Mouse (Mus musculus): ENCODE results near the gene Rasal3. TPM values are rescaled to one million over a fixed set of nuclear protein-coding genes. Genes with fewer than 3 reads are reported as not detected.

Rasal3 gene
- polyA plus RNA-seq (2017; shearing (Covaris generic)) = 100 to 1,000 TPM; 123 to 158 TPM

DNA sequence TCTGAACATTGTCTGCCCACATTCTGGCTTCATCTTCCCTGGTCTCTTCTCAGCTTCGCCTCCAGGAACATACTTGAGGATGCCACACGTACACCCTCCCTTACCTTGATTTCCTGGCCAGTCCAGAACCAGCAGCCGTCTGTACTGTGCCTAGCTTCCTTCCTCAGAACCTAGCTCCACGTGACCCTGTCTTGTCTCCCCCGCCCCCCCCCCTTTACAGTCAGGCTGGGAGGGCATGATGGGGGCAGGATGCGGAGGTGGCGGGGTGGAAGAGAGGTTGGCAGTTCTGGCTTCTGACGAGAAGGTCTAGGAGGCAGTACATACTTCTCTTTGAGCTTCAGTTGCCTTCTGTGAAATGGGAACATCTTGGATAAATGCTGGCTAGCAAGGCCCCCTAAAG, at the start of gene Rasal3:
Gene Rasal3, minus strand, starts transcription at position 167 of the 400 bp plus-strand sequence.
- peak; percentile 82 for ATAC-seq

DNA sequence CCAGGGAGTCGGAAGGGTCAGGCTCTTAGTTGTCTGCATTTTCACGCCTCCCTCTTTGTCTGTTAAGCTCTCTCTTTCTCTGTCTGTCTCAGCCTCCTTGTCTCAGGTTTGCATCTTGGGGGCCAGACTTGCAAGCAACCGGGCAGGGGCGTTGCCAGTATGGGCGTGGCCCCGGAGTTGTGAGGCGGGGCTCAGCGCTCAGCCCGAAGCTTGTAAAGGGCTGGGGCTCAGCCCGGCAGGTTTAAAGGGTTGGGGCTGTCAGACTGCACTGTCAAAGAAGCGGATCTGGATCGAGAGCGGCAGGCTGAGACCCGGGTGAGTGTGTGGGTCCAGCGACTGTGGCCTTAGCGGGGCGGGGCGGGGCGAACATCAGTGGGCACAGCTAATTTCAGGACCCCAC, 49.1 kb upstream of the Rasal3 start, which contains the start of gene Cyp4f39:
Gene Cyp4f39, plus strand, starts transcription at position 242 of the 400 bp plus-strand sequence.
- no peak for ATAC-seq

DNA sequence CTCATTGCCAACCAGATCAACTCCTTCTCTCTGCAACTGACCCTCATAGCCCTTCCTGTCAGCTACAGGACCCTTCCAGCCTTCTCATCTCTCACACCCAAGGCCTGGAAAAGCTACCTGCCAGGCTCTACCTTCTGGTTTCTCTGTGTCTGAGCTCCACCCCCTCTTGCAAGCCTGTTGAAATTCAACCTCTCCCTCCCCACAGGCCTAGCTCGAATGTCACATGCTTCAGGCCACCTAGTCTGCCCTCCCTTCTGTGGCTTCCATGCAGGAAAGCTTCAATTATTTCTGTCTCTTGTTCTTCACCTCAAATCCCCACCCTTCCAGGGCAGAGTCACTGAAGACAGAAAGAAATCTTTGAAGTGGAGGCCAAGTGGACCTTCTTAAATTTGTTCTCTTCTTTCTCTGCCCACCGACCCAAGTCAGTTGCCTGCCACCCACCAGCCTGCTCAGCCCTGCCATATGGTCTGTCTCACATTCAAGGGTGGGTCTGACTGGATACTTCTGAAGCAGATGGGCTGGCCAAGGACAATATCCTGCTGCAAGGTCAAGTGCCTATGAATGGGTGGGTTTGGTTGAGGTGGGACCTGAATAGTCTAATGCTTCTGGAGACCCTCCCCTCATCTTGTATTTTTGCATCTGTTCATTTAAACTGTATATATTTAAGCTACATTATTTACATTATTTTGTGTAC, 47.6 kb upstream of the Rasal3 start:
- no peak for ATAC-seq

DNA sequence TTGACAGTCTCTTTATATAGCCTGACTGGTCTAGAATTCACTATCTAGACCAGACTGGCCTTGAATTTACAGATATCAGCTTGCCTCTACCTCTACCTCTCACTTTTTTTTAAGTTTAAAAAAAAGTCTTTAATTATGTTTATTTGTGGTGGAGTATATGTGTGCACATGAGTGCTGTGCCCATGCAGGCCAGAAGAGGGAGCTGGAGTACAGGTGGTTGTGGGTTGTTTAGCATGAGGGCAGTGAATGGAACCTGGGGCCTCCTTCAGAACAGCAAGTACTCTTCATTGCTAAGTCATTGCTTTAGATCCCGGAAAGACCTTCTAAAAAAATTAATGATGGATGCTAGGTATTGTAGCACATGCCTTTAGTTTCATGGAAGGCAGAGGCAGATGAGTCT, 45.7 kb upstream of the Rasal3 start:
- no peak for ATAC-seq

DNA sequence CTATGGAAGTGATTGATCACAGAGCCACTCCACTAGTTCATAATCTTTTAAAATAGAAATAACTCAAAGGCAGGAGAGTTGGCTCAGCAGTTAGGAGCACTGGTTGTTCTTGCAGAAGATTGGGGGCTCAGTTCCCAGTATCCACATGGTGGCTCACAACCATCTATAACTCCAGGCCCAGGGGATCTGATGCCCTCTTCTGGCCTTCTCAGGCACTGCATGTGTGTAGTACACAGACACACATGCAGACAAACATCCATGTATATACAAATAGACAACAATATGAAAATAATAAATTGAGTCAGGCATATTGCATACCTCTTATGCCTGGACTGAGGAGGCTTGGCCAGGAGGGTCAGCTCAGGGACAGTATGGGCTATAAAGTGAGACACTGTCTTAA, 43.8 kb upstream of the Rasal3 start:
- ATAC-seq = no peak

DNA sequence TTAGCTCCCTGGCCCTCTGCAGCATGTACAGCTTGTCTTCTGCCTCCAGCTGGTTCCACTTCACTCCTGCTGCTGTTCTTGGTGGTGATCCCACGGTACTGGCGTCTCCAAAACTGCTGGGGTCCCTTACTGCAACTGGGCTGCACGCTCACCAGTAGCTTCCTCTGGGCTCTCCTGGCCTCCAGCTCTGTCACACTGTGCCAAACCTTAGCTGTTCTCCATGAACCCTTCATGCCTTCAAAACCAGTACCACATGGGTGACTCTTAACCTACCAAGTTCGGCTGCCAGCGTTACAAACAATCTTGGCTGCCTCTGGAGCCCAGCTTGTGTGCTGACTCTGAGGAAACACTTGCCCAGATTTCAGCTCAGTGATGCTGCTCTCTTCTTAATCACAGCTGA, 41.6 kb upstream of the Rasal3 start:
- ATAC-seq = no peak

DNA sequence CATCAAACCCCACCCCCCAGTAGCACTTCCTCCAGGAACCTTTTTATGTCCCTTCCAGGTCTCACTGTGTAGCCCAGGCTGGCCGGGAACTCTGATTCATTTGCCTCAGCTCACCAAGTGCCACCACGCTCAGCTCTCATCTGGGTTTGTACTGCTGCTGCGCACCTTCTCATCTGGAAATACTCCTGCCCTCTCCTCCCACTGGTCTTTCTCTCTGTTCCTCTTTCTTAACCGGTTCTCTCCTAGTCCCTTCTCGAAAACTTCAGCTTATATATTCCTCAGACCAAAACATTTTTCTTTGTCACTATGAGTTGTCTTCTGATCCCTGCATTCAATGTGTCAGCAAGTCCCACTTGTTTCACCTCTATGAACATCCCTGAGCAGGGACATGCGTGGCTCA, 39.9 kb upstream of the Rasal3 start:
- ATAC-seq = no peak

DNA sequence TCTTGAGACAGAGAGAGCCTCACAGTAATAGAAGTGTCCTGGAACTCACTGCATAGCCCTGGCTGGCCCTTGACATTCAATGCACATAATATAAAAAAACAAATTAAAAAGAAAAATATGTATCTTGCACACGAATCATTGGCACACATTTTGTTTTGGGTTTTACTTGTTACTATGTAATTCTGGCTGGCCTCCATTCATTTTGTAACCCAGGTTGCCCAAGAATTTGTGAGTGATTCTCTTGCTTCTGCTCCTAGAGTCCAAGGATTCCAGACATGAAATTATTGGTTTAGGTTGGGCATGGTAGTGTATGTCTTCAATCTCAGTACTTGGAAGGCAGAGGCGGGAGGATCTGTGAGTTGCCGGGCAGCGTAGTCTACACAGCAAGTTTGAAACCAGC, 33.7 kb upstream of the Rasal3 start:
- no peak for ATAC-seq

DNA sequence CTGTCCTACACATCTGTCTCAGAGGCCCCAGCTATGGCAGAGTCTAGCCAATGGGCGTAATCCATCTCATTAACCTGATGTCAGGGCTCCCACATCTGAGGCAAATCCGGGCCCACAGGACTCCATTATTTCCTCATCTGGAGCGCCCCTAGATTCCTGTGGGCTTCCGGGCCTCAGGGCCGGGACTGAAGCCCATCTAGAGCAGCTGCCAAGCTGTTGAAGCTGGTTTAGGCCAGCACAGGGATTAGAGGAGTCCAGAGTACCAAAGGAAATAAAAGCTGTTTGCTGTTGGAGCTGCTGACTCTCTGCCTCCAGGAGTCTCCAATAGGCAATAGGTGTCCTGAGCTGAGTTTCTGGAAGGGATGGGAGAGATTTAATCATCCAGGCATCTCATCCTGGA, 31.8 kb upstream of the Rasal3 start:
- no peak for ATAC-seq

DNA sequence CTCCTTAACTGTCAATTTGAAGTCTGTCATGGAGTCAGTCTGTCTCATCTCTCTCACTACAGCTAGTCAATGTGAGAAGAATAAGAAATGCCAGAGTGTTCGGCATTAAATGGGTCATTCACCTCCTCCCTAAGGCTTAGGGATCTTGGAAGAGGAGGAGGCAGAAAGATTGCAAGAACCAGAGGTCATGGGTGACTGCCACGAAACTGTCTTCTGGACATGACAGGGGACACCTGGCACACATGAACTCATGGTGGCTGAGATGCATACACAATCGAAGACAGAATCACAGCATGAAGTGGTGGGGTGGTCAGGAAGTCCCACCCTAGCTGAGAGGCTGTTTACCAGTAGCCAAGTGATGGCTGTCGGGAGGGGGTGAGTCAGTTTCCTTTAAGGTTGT, 30.9 kb upstream of the Rasal3 start:
- no peak for ATAC-seq

DNA sequence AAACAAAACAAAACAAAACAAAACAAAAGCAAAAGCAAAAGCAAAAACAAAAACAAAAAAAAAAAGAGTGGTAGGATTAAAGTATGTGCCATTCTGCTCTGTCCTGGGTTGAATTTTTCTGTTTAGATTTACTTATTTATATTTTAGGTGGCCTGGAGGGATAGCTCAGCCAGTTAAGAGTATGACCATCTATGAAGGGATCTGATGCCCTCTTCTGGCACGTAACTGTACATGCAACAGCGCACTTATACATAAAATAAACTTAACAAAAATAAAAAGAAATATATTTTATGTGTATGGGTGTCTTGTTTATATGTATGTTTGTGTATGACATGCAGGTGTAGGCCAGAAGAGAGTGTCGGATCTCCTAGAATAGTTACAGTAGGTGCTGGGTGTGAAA, 28.6 kb upstream of the Rasal3 start:
- peak; percentile 59 for ATAC-seq

DNA sequence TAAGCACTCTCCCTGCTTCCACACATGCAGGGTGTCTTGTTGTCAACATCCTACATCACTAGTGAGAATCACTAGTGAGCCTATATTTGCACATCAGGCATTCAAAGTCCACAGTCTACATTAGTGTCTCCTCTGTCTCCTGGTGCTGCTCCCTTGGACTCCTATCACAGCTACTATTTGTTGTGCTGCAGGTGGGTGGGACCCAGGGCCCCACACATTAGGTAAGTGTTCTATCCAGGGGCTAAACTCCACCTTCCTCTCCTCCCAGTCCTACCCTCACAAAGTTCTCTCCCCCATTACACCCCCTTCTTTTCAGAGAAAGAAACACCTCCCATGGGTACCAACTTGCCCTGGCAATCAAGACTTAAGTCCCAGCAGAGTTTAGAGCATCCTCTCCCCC, 23.2 kb upstream of the Rasal3 start:
- ATAC-seq = no peak

DNA sequence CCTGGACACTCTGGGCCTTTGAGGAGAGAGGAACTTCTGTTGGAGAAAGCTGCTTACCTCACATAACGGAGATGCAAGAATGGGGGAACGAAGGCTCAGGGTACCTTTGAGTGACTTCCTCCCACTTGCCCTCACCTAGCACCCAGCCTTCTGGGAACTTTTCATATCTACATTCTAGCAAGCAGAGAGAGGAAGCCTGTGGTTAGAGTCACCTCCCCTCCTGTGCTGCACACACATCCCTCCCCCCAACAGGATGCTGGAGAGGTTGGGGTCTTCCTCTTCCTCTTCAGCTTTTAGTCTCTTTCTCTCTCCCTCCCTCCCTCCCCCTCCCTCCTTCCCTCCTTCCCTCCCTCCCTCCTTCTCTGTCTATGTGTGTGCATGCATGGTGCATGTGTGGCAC, 20.7 kb upstream of the Rasal3 start, which contains the start of gene Pglyrp2:
Gene Pglyrp2, minus strand, starts transcription at position 134 of the 400 bp plus-strand sequence.
- peak; percentile 97 for ATAC-seq

DNA sequence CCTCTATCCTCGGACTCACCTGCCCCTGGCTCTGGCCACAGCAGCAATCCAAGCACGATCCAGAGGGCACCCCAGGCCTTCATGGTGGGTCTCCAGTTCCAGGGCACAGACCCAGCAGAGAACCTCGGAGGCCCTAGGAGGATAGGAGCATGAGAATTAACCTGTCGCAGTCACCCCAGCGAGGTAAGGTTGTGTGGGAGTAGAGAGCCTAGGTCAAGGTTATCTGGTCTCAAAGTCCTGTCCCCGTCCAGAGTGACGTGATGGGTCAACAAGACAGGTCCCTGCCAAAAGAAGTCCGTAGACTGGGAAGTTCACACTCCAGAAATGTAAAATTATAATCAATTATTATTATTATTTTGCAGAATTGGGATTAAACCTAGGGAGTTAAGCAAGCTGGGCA, 17.4 kb upstream of the Rasal3 start:
- no peak for ATAC-seq

DNA sequence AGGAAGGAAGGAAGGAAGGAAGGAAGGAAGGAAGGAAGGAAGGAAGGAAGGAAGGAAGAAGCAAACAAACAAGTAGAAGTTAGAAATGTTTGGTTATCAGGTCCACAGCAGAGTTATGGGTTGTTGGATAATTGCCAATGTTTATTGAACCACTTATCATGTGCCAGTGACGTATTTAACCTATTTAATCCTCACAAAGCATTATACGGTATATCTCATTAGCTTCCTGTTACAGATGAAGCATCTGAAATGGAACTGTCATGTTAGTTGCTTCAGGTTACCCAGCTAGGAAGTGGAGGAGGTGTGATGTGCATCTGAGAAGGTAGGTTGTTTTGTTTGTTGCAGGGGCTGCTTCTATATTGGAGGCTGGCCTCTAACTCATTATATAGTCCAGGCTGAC, 16.6 kb upstream of the Rasal3 start:
- ATAC-seq = no peak

DNA sequence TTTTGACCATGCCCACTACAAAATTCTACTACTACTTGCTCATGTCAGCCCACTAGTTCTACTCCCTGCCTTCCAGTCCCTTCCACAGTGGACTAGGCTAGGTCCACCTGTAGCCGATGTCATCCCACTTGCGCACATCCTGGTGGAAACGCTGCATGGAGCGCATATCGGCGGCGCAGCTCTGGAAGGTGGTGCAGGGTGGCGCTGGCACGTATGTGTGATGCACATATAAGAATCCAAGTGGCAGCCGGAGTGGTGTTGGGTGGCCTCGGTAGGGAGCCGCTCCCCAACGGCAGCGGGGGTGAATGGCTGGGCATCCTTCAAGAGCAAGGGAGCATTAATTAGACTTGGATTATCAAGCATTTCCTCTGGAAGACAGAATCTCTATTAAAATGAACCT, 13.4 kb upstream of the Rasal3 start:
- no peak for ATAC-seq

DNA sequence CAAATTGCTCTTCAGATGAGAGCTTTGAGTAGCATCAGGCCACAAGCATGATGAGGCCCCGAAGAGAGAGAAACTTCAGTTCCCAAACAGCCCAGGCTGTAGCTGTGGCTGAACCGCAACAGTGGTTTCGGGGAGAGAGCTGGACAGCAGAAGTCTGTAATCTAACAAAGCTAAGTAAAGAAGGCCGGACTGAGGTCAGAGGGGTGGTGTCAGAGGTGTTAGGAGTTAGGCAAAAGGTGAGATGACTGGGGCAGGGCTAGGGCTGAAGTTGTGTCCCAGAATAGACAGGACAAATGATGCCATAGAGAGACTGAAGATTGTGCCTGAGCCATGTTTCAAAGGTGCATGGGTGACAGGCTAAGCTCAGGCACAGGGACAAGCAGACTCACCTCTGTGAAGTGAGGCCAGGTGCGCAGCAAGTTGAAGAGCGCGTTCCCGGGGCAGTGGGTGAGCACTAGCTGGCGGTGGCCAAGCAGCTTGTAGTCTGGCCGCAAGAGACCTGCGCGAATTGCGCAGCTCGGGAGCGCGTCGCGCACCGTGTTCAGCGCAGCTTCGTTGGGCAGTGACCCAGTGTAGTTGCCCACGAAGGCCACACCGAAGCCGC, 12.1 kb upstream of the Rasal3 start:
- no peak for ATAC-seq

DNA sequence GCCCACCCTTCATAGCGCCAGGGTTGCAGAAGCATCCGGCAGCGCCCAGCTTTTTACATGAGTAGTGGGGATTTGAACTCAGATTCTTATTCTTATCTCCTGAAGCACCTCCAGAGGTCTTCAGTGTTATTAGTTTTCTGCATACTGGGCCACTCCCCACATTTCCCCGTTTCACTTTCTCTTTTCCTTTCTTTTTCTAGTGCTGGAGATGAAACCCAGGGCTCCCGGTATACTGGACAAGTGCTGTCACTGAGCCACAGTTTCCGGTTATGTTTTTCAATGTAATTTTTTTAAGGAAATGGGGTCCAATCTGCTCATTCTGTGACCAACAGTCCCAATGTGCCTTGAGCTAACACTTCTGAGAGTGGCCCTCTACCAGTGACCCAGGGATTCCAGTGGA, 8.5 kb upstream of the Rasal3 start:
- no peak for ATAC-seq

DNA sequence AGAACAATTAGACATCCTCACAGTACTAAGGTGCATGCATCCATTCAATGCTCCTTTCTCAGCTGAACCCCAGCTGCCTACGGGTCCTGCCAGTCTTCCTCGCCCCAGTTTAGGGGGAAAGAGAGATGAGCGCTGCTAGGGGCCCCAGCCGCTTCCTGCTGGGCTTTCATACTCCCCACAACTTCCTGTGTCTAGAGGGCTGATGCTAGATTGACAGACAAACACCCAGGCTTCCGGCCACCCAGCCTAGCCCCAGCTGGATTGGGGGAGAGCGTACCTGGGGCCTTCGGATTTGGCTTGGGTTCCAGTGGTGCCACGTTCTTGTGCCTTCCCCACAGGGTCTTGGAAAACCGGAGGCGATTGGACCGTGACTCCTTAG, 615 bp downstream of the Rasal3 start:
- peak; percentile 90 for ATAC-seq

DNA sequence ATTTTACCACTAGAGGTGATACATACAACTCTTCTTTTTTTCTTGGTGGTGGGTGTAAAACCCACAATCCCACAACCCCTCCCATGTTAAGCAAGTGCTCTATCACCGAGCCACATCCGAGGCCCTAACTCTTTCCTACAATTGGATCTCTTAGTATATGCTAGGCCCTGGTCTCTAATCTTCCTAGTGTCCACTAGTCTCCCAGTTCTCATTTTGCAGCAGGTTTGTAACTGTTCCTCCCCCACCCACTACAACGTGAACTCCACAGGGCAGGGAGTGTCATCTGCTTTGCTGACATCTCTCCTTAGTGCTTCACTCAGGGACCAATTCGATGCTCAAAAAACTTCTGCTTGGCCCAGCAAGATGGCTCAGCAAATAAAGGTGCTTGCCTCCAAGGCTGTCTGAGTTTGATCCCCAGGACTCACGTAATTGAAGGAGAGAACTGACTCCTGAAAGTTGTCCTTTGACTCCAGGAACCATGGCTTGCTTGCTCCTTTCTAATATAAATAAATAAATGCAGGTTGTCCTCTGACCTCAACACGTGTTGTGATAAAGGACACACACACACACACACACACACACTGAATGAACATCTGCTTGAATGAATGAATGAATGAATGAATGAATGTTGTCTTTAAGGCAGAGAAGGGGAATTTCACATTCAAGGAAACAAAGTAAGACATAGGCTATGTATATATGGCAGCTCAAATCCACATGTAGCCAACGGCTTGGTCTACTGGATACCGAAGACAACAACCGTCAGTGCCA, 1.2 kb downstream of the Rasal3 start:
- ATAC-seq = no peak

DNA sequence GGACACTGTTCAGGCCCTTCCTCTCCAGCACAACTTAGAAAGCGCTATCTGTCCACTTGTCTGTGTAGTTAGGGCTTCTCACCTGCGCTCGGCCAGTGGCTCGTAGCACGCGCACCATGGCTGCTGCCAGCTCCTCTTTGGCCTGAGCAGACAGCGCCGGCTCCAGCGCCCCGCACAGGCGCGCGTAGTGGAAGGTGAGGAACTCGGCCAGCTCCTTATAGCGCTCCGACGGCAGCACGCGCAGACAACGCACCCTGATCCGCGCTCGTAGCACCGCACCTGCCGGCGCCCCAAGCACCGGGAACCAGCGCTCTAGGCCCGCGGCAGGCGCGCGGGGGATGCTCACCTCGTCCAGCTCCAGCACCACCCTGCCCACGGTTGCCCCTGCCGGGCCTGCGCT, 7.1 kb downstream of the Rasal3 start:
- no peak for ATAC-seq

DNA sequence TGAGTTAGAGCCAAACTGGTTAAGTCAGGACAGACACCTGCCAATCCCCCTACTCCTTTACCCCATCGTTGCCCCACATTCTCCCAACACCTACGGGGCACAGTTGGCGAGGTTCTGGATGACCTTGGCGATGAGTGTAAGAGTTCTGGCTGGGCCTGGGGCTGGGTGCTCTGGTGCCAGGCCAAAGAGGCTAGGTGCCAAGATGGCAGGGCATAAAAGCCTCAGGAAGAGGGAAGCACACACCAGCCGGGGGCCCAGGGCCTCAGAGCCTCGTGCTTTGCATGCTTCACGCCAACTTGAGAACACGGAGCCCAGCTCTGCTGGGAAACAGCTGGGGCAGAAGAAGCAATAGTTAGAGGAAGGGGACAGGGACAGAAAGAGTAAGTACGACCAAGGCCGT, 9.4 kb downstream of the Rasal3 start:
- no peak for ATAC-seq

DNA sequence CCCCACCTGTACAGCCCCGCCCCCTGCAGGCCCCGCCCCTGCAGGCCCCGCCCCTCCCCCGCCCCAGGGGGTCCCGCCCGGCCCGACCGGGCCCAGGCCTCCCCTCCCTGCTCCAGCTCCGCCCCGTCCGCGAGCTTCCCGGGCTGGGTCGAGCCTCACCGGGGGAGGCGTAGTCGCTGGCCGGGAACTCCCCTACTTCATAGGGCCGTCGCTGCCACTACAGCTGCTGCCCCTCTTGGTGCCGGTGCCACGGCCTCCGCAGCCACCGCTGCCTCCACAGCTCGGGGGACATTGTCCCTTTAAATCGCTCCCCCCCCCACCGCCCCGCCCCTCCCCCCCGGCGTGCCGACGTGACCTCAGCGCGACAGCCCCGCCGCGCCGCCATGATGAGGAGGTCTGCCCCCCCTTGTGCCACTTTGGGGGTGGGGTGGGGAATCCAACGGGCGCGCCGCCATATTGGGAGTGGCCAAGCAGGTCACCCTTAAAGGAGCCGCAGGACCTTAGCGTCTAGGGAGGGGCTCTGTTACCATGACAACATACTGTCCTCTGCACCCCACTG, 14.2 kb downstream of the Rasal3 start, which contains the start of gene Wiz:
Gene Wiz, minus strand, starts transcription at position 339 of the 559 bp plus-strand sequence.
- ATAC-seq = peak; percentile 71

Measured in activated CD4-positive, CD25-positive, alpha-beta regulatory T cell, adult 4 months (primary cell).